Mouse (Mus musculus): ENCODE measurements around the gene Foxd3. TPM values are rescaled to one million over a fixed set of nuclear protein-coding genes. Genes with fewer than 3 reads are reported as not detected.
A peak's percentile ranks its signal among the peaks of the same experiment; 100 is the strongest.

The Foxd3 gene
- polyA plus RNA-seq, 1 experiment from 2014 or later = not detected

DNA sequence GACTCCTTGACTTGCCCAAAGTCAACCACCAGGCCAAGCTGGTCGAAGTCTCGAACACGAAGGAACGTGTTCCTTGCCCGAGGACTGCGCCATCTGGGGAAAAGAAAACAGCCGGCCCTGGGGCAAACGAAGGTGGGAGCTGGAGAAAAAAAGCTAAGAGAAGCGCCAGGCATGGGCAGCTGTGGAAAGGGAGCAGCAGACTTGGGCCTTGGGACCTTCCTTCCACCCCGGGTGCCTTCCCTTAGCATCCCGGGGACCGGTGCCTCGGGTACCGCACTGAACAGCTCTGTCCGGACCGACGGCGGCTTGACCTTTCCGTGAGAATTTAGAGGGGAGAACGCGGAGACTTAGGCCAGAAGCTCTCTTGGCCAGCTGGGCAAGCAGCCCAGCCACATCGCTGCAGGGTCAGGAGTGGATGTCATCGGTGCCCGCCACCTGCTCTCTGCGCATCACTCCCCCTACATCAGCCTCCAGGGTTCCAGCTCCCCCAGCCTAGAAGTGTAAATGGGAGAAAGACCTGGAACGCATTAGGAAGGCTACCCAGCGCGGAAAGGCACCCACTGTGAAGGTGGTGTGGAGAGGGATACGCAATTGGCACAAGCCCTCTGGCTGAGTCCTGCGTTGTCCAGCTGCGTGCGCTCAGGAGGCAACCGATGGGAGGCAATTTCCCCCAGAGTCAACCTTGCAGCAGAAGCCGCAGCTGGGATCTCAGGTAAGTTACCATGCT lies 6.9 kb downstream of the Foxd3 start:
- no peak for TF ChIP-seq CTCF (IDR thresholded peaks at IDR 0.05; ENCODE audit: low read depth)
- Histone ChIP-seq H3K9ac (no peak overlapping the region), H3K9me3 (ENCODE audit: low read depth, low read length) (no peaks in the 10 kb centered on the region), H3K27me3 (ENCODE audit: insufficient read depth, low read length) (peaks cover 67% of the 10 kb centered on the region), H3K27ac (ENCODE audit: low read depth) (no peak overlapping the region), H3K36me3 (ENCODE audit: insufficient read depth) (no peaks in the 10 kb centered on the region), H3K4me3 (ENCODE audit: low read depth, low read length) (no peak overlapping the region), H3K4me1 (ENCODE audit: insufficient read depth) (no peaks in the 10 kb centered on the region), H3K4me2 (no peak overlapping the region)
- 3% methylated on average over 34 of the region's 34 CpGs for WGBS
- no peak for ATAC-seq (ENCODE audit: insufficient read depth)
- DNase-seq = no peak

DNA sequence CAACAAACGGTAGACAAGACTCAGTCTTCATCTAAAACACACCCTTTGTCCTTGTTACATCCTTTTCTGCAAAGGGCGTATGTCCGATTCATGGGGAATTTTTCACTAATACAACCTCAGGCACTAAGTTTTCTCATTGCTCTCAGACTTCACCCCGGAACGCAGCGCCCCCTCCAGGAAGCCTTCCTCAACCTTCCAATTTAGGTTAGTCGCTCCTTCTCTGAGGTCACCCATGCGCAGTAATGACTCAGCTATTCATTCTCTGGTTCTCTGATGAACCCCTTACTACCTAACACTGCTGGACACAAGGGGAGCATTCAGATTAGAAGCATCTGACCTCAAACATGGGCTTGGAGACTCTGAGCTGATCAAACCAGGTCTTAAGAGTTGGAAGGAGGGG lies 7.6 kb downstream of the Foxd3 start:
- Histone ChIP-seq H3K9ac (no peak overlapping the region), H3K4me2 (no peak overlapping the region), H3K27me3 (ENCODE audit: insufficient read depth, low read length) (peaks cover 61% of the 10 kb centered on the region), H3K9me3 (ENCODE audit: low read depth, low read length) (no peaks in the 10 kb centered on the region), H3K27ac (ENCODE audit: low read depth) (no peak overlapping the region), H3K4me3 (ENCODE audit: low read depth, low read length) (no peak overlapping the region), H3K36me3 (ENCODE audit: insufficient read depth) (no peaks in the 10 kb centered on the region), H3K4me1 (ENCODE audit: insufficient read depth) (no peaks in the 10 kb centered on the region)
- 21% methylated on average over 8 of the region's 8 CpGs for WGBS
- DNase-seq (peak; percentile 7), ATAC-seq (ENCODE audit: insufficient read depth) (no peak)
- TF ChIP-seq CTCF (IDR thresholded peaks at IDR 0.05; ENCODE audit: low read depth) = 0 out of 2 replicates have a peak, but pooled peaks have one; percentile 9

DNA sequence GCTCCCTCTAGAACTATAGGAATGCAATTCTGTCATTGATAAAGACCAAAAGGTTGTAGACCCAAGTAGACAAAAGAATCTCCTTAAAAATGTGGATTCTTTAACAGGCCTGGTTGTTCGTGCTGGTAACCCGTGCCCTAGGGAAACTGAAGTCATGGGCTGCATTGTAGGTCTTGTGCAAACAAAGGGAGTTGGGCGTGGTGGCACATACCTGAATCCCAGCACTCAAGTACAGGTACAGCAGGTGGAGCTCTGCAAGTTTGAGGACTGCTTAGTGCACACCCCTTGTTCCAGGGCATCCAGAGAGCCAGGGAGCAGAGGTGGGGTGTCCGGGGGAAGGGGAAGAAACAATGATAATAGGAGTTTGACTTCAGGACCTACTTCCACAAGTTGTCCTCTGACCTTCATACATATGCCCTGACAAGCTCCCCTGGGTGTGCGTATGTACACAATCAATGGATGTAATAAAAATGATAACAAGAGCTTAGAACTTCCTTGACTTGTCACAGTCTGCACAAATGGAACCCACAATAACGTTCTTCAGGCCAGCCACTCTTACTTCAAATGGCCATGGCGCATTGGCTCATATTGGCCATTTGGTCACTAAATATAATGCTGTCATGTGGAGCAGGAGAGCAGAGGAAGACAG lies 14.2 kb downstream of the Foxd3 start:
- TF ChIP-seq CTCF (IDR thresholded peaks at IDR 0.05; ENCODE audit: low read depth) = no peak
- H3K27ac ChIP-seq (ENCODE audit: low read depth) = no peak overlapping the region
- H3K4me1 ChIP-seq (ENCODE audit: insufficient read depth) = no peaks in the 10 kb centered on the region
- no peak overlapping the region for H3K4me2 ChIP-seq
- 81% methylated on average over 7 of the region's 7 CpGs for WGBS
- H3K9ac ChIP-seq = no peak overlapping the region
- no peaks in the 10 kb centered on the region; the same call in 1 of the 2 replicates for H3K27me3 ChIP-seq (ENCODE audit: insufficient read depth, low read length)
- no peak for ATAC-seq (ENCODE audit: insufficient read depth)
- no peaks in the 10 kb centered on the region for H3K9me3 ChIP-seq (ENCODE audit: low read depth, low read length)
- peak; percentile 4 for DNase-seq
- no peaks in the 10 kb centered on the region for H3K36me3 ChIP-seq (ENCODE audit: insufficient read depth)
- H3K4me3 ChIP-seq (ENCODE audit: low read depth, low read length) = no peak overlapping the region

DNA sequence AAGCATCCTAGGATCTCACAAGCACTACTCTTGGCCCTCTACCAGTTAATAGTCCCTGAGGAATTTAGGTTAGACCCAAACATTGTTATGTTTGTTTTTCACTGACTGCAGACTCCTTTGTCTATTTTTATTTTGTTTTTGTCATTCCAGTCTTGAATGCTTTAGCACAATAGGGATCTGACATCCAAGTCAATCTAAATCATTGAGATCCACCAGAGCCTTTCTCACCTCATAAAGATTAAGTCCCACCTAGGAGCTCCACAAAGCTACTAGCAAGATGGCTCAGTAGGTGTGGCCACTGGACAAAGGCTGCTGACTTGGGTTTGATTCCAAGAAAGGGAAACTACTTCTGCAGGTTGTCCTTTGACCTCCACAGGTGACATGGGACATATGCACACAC lies 19.1 kb downstream of the Foxd3 start:
- no peak overlapping the region for H3K4me2 ChIP-seq
- no peaks in the 10 kb centered on the region for H3K9me3 ChIP-seq (ENCODE audit: low read depth, low read length)
- H3K27ac ChIP-seq (ENCODE audit: low read depth) = no peak overlapping the region
- no peak overlapping the region for H3K4me3 ChIP-seq (ENCODE audit: low read depth, low read length)
- H3K27me3 ChIP-seq (ENCODE audit: insufficient read depth, low read length) = no peaks in the 10 kb centered on the region
- no peaks in the 10 kb centered on the region for H3K4me1 ChIP-seq (ENCODE audit: insufficient read depth)
- DNase-seq (no peak), ATAC-seq (ENCODE audit: insufficient read depth) (no peak)
- no peak for TF ChIP-seq CTCF (IDR thresholded peaks at IDR 0.05; ENCODE audit: low read depth)
- no peaks in the 10 kb centered on the region for H3K36me3 ChIP-seq (ENCODE audit: insufficient read depth)
- no peak overlapping the region for H3K9ac ChIP-seq

DNA sequence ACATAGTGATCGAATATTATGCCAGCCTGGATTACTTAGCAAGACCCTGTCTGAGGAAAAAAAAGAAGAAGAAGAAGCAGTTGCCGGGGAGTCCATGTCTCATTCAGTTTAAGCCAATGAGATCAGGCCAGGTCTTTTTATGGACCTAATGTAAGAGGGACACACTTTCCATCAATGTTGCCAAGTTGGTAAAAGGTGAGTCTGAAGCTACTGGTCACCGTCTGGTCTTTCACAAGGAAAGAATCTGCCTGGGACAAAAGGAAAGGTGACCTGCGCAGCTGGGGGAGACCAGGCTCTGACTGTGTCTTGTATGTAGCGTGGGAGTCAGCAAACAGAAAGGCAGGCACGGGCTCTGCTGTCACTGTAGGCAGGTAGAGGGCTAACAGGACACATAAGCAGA lies 27.8 kb downstream of the Foxd3 start:
- Histone ChIP-seq H3K4me2 (no peak overlapping the region), H3K4me3 (ENCODE audit: low read depth, low read length) (no peak overlapping the region), H3K36me3 (ENCODE audit: insufficient read depth) (no peaks in the 10 kb centered on the region), H3K27me3 (ENCODE audit: insufficient read depth, low read length) (no peaks in the 10 kb centered on the region), H3K4me1 (ENCODE audit: insufficient read depth) (no peaks in the 10 kb centered on the region), H3K9ac (no peak overlapping the region), H3K9me3 (ENCODE audit: low read depth, low read length) (no peaks in the 10 kb centered on the region), H3K27ac (ENCODE audit: low read depth) (no peak overlapping the region)
- ATAC-seq (ENCODE audit: insufficient read depth) = no peak
- DNase-seq = no peak
- WGBS = 83% methylated on average over 6 of the region's 6 CpGs
- TF ChIP-seq CTCF (IDR thresholded peaks at IDR 0.05; ENCODE audit: low read depth) = no peak

DNA sequence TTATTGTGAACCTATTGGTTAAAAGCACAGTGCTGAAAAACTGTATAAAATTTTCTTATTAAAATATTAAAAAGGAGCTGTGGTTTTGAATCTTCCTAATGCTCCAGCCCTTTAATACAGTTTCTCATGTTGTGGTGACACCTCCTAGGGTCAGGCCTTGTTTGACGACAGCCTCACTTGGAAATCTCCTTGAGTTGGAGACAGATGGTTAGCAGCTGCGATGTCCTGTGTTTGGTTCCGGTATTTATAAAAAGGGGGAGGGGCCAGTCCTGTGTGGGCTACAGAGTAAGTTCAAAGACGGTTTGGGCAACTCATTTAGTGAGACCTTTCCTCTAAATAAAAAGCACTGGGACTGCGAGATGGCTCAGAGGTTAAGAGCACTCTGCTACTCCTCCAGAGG lies 30.2 kb downstream of the Foxd3 start:
- ATAC-seq (ENCODE audit: insufficient read depth) (peak; percentile 63; the same call in 1 of the 2 replicates), DNase-seq (peak; percentile 55)
- WGBS = 25% methylated on average over 5 of the region's 5 CpGs

More for the DNA sequence above, 30.2 kb downstream of the Foxd3 start:
- TF ChIP-seq CTCF (IDR thresholded peaks at IDR 0.05; ENCODE audit: low read depth) = no peak
- no peak overlapping the region for H3K9ac ChIP-seq
- H3K4me1 ChIP-seq (ENCODE audit: insufficient read depth) = no peaks in the 10 kb centered on the region
- H3K27me3 ChIP-seq (ENCODE audit: insufficient read depth, low read length) = no peaks in the 10 kb centered on the region
- no peak overlapping the region for H3K4me3 ChIP-seq (ENCODE audit: low read depth, low read length)
- H3K36me3 ChIP-seq (ENCODE audit: insufficient read depth) = no peaks in the 10 kb centered on the region
- no peak overlapping the region for H3K4me2 ChIP-seq
- H3K9me3 ChIP-seq (ENCODE audit: low read depth, low read length) = no peaks in the 10 kb centered on the region
- no peak overlapping the region for H3K27ac ChIP-seq (ENCODE audit: low read depth)

Small RNA genes lying within 50 kb of the gene (microRNA-seq; reads per million reads assigned to microRNA genes)
- not detected for gene Gm23366 (ENCODE audit: borderline number of aligned reads)

Other genes with a start within 250 kb of the Foxd3 start
- gene Alg6, start 59.4 kb downstream of the Foxd3 start, polyA plus RNA-seq (2014; fragmentation: Nextera tagmentation; extraction: Ambion mirVana) = 23.0 and 24.1 TPM in 2 replicates
- 25.6 and 27.3 TPM in 2 replicates for gene Efcab7, start 172.9 kb downstream of the Foxd3 start, polyA plus RNA-seq (2014; fragmentation: Nextera tagmentation; extraction: Ambion mirVana)

All from lung, embryonic 14.5 days (tissue).